Mouse (Mus musculus) liver, postnatal 0 days (tissue): ENCODE results near the gene Car14. TPM values are rescaled to one million over a fixed set of nuclear protein-coding genes. Genes with fewer than 3 reads are reported as not detected.
A peak's percentile ranks its signal among the peaks of the same experiment; 100 is the strongest.
"Not testable (repeated sequence)": the region's sequence is repeated elsewhere in the genome, so short reads cannot be mapped to it uniquely, and the experiment has no call there.

Experiments used
- ATAC-seq: fragments of 200-750 bp; cut with Nextera tagmentation; 2 replicates; pipeline ENCODE4 v1.8.0; 2017; ENCODE audit warnings: mild to moderate bottlenecking, moderate library complexity
- DNase-seq: peaks from one replicate; pipeline ENCODE4 v3.0.0-alpha.2; 2016
- H3K27ac ChIP-seq: fragments of 300-500 bp; sonication (generic); 2 replicates; pipeline ENCODE4 v1.5.1; 2014; ENCODE audit warnings: antibody characterized with exemption, moderate library complexity, mild to moderate bottlenecking, low read depth
- H3K27me3 ChIP-seq: fragments of 300-500 bp; sonication (generic); 2 replicates; pipeline ENCODE4 v1.6.1; 2014; ENCODE audit warnings: low read length, control low read depth, mixed read lengths; ENCODE audit not compliant: insufficient read depth
- H3K36me3 ChIP-seq: fragments of 300-500 bp; sonication (generic); replicated peaks from 2 replicates; pipeline ENCODE4 v1.6.1; 2014; ENCODE audit warnings: mild to moderate bottlenecking, control low read depth, low read length, moderate library complexity, mixed read lengths; ENCODE audit not compliant: insufficient read depth
- H3K4me1 ChIP-seq: fragments of 300-500 bp; sonication (generic); 2 replicates; pipeline ENCODE4 v1.6.1; 2014; ENCODE audit warnings: antibody characterized with exemption, mild to moderate bottlenecking, control low read depth; ENCODE audit not compliant: insufficient read depth
- H3K4me2 ChIP-seq: fragments of 300-500 bp; sonication (generic); 2 replicates; pipeline ENCODE4 v1.6.1; 2014; ENCODE audit warnings: low read depth, mild to moderate bottlenecking, low read length, moderate library complexity, mixed read lengths
- H3K4me3 ChIP-seq: fragments of 300-500 bp; sonication (generic); 2 replicates; pipeline ENCODE4 v1.5.1; 2014; ENCODE audit warnings: low read depth, low read length
- H3K9ac ChIP-seq: fragments of 300-500 bp; sonication (generic); replicated peaks from 2 replicates; pipeline ENCODE4 v1.6.1; 2014; ENCODE audit warnings: mild to moderate bottlenecking, moderate library complexity
- H3K9me3 ChIP-seq: fragments of 300-500 bp; sonication (generic); 2 replicates; pipeline ENCODE4 v1.6.1; 2016; ENCODE audit warnings: mild to moderate bottlenecking, control low read depth, low read length, mixed read lengths
- CTCF ChIP-seq: sonication (generic); IDR thresholded peaks from 2 replicates; pipeline ENCODE4 v1.5.1; 2016; ENCODE audit warnings: antibody characterized with exemption, low read depth
- EP300 ChIP-seq: IDR thresholded peaks from 2 replicates; pipeline ENCODE4 v1.6.1; 2016; ENCODE audit warnings: antibody characterized with exemption, low read depth, mild to moderate bottlenecking
- WGBS: fragments of 180-500 bp; shearing (Covaris S2); extraction: QIAGEN DNeasy Blood & Tissue Kit; methylation state at CpG from one replicate; pipeline ENCODE4 v1.1.7; 2014; ENCODE audit not compliant: insufficient replicate concordance; 5-methylcytosine and 5-hydroxymethylcytosine counted together
- polyA plus RNA-seq: library from polyadenylated mRNA; unstranded; fragments of >200 nt; fragmentation: Nextera tagmentation; extraction: Ambion mirVana; gene quantifications from 2 replicates; pipeline ENCODE4 v1.2.1, GENCODE M21; 2015

The Car14 gene
- polyA plus RNA-seq: 15.2 and 17.3 TPM in 2 replicates

- H3K4me1 ChIP-seq: peaks cover 27% of the 10 kb centered on the region
- H3K9me3 ChIP-seq: no peaks in the 10 kb centered on the region
- peak; percentile 19 for ATAC-seq
- no peaks in the 10 kb centered on the region for H3K36me3 ChIP-seq
- no peak for DNase-seq
- H3K4me3 ChIP-seq: peak within 1 kb of the TSS; percentile 31
- no peak for TF ChIP-seq EP300
- TF ChIP-seq CTCF: no peak
- H3K9ac ChIP-seq: peak within 1 kb of the TSS; percentile 64
- peak within 1 kb of the TSS; percentile 75 for H3K4me2 ChIP-seq
- peak within 1 kb of the TSS; percentile 88 for H3K27ac ChIP-seq
- WGBS: 2% methylated on average over 15 of the region's 15 CpGs
- peaks cover 37% of the 10 kb centered on the region for H3K27me3 ChIP-seq
Observed at GRCm38 (mm10) chr3:95904568-95904967, at the start of gene Car14. Gene Car14 (minus strand): TSS chr3:95904691.

GRCm38 (mm10) chr3:95953522-95953921 lies 49.0 kb upstream of the Car14 start:
- no peak overlapping the region for H3K9ac ChIP-seq
- H3K4me2 ChIP-seq: no peak overlapping the region
- TF ChIP-seq CTCF: no peak
- no peak for TF ChIP-seq EP300
- H3K36me3 ChIP-seq: no peaks in the 10 kb centered on the region
- no peak overlapping the region for H3K27ac ChIP-seq
- no peaks in the 10 kb centered on the region for H3K27me3 ChIP-seq
- no peak for DNase-seq
- peaks cover 16% of the 10 kb centered on the region for H3K4me1 ChIP-seq
- no peak for ATAC-seq
- 76% methylated on average over 3 of the region's 3 CpGs for WGBS
- H3K4me3 ChIP-seq: no peak overlapping the region
- no peaks in the 10 kb centered on the region for H3K9me3 ChIP-seq

GRCm38 (mm10) chr3:95953023-95953422 lies 48.5 kb upstream of the Car14 start:
- H3K9me3 ChIP-seq: no peaks in the 10 kb centered on the region
- no peak overlapping the region for H3K9ac ChIP-seq
- no peak overlapping the region for H3K4me3 ChIP-seq
- ATAC-seq (no peak), DNase-seq (no peak)
- H3K27ac ChIP-seq: no peak overlapping the region
- peaks cover 16% of the 10 kb centered on the region for H3K4me1 ChIP-seq
- no peaks in the 10 kb centered on the region for H3K36me3 ChIP-seq
- no peaks in the 10 kb centered on the region for H3K27me3 ChIP-seq
- H3K4me2 ChIP-seq: no peak overlapping the region
- TF ChIP-seq CTCF (no peak), EP300 (no peak)

GRCm38 (mm10) chr3:95951566-95951965 lies 47.1 kb upstream of the Car14 start:
- not testable (repeated sequence) for H3K4me1 ChIP-seq, H3K9me3 ChIP-seq, ATAC-seq, H3K36me3 ChIP-seq, H3K27me3 ChIP-seq, DNase-seq
- Histone ChIP-seq H3K27ac (peak overlapping the region; percentile 89), H3K4me3 (peak overlapping the region; percentile 63), H3K9ac (peak overlapping the region; percentile 66), H3K4me2 (peak overlapping the region; percentile 71)
- 59% methylated on average over 12 of the region's 12 CpGs for WGBS

GRCm38 (mm10) chr3:95950763-95951551 lies 46.5 kb upstream of the Car14 start:
- DNase-seq (peak; percentile 93), ATAC-seq (peak; percentile 96)
- no peak for TF ChIP-seq CTCF
- no peak for TF ChIP-seq EP300
- H3K9ac ChIP-seq: peak overlapping the region; percentile 66
- no peaks in the 10 kb centered on the region for H3K9me3 ChIP-seq
- no peaks in the 10 kb centered on the region for H3K27me3 ChIP-seq
- H3K4me2 ChIP-seq: peak overlapping the region; percentile 71
- H3K36me3 ChIP-seq: peaks cover 8% of the 10 kb centered on the region
- H3K4me3 ChIP-seq: peak overlapping the region; percentile 63
- H3K27ac ChIP-seq: peak overlapping the region; percentile 89
- WGBS: 1% methylated on average over 49 of the region's 49 CpGs
- peaks cover 7% of the 10 kb centered on the region; the same call in 1 of the 2 replicates for H3K4me1 ChIP-seq

- 80% methylated on average over 5 of the region's 5 CpGs for WGBS
Observed at GRCm38 (mm10) chr3:95948325-95948724, 43.8 kb upstream of the Car14 start.

More at GRCm38 (mm10) chr3:95948325-95948724, 43.8 kb upstream of the Car14 start:
- Histone ChIP-seq H3K36me3 (peaks cover 27% of the 10 kb centered on the region), H3K9me3 (no peaks in the 10 kb centered on the region), H3K4me1 (peaks cover 7% of the 10 kb centered on the region; the same call in 1 of the 2 replicates), H3K4me3 (no peak overlapping the region), H3K9ac (no peak overlapping the region), H3K27ac (no peak overlapping the region), H3K27me3 (no peaks in the 10 kb centered on the region), H3K4me2 (no peak overlapping the region)
- DNase-seq (no peak), ATAC-seq (no peak)
- TF ChIP-seq EP300 (no peak), CTCF (no peak)
